Mouse (Mus musculus): ENCODE results near the gene Dmrt1.

DNA sequence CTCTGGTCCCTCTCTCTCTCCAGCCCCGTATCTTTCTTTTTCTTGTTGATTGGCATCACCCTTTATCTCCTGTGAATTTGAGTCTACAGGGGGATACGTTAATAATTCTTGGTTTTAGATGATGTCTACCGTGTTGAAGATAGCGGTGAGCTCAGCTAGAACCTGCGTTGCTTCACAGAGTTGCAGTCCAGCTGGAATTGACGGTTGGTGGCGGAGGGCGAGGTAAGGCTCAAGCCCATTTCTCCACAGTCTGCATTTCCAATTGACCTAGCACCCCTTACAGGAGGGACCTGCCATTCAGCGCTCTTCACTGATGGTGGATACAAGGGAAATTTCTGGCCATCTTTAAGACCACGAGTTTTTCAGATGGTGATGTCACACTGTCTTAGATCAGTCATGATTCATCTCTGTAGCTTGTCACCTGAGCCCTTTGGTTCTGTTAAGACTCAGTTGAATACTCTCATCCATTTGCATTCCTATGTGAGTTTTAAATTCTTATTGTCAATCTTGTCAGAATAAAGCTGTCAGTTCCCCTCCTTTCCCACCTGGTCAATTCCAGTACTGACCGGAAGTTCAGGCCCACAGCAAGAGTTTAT, 133.4 kb downstream of the Dmrt1 start:
- TF ChIP-seq CTCF (conservative IDR thresholded peaks at IDR 0.05; ENCODE audit: low read length) (no peak), POU5F1 (IDR thresholded peaks at IDR 0.05; ENCODE audit: borderline replicate concordance, low read length) (no peak), NANOG (IDR thresholded peaks at IDR 0.05; ENCODE audit: borderline replicate concordance, low read length) (no peak)
